Mouse (Mus musculus) lung, postnatal 4 days (tissue): ENCODE measurements around the gene Gm20695.

ENCODE experiments used
- DNase-seq, 2 experiments: peaks; one replicate each; pipeline ENCODE4 v3.0.0; 2021

Gm20695 gene

DNA sequence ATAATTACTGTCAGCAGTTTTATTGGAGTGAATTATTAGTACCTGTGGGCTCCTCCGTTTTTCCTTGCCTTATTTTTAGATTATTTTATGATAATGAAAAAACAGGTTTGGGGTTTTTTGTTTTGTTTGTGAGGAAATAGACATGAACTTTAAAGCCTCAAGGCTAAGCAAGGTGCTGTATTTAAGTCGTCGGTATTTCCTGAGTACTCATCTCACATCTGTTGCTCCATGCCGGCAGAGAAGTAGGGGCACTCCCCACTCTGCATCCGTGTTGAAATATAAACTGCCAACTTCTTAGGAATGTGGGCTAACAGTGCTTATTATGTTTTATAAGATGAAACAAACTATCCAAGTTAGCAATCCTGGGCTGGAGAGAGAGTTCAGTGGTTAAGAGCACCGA is 11.6 kb downstream of the Gm20695 start:
- DNase-seq: no peak

DNA sequence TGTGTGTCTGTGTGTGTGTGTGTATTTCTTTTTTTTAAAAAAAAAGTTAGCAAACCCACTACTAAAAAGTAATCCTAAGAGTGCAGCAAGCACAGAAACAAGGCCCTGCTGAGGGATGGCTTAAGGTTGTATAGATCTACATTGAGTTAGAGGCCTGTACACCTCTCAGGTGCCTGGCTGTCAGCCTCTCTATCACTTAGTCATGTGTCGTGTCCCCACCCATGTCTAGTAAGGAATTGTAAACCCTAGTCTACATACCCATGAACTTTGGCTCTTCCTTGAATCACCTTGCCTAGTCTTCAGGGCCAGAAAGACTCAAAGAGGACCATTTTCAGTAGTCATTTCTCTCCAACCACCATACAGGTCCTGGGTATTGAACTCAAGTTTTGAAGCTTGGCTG is 12.1 kb downstream of the Gm20695 start:
- no peak for DNase-seq

DNA sequence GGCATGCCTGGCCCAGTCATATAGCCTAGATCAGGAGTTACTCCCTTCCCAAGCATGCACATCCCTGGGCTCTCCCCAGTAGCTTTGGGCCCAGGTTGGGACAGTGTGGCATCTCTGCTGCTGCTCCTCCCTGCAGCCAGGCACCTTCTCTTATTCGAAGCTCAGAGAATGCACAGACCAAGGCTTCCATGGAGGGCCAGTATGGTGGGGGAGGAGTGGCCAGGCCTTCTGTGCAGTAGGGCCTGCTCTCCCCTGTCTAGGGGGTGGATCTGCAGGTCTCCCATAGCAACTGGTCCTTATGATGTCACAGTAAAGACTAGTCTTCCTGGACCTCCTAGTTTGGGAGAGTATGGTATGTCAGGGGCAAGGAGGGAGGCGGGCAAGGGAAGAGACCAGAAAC is 23.0 kb downstream of the Gm20695 start:
- no peak for DNase-seq

DNA sequence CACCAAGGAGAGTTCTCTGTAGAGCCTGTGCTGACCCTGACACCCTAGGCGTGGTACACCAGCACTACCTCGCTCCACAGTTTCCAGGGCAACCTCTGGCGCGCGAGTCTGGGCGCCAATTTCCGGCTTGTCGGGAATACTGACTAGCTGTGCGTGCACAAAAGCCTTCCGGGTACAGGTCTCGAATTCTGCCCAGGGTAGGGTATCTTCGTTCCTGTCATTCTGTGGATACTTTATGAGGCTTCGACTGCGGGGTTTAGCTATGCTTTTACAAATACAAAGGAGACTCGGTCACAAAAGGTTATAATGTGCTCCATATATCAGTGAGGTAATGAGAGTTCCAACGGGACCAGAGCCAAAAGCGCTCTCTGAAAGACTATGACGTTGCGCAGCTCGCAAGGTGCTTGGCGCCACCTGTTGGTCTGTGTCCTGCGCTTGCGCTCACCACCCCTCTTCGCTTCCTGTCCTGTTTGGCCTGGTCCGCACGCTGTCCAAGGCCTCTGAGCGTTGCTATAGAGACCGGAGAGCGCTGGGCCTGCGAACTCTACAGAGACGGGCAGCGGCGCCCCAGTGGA is 24.2 kb downstream of the Gm20695 start, which contains the start of the genes 1700037C18Rik and Cluap1:
Gene 1700037C18Rik, minus strand, starts transcription at position 153 of the 575 bp plus-strand sequence.
Gene Cluap1, plus strand, starts transcription at position 265 of the 575 bp plus-strand sequence.
- peak; percentile 94 to 95 for DNase-seq

DNA sequence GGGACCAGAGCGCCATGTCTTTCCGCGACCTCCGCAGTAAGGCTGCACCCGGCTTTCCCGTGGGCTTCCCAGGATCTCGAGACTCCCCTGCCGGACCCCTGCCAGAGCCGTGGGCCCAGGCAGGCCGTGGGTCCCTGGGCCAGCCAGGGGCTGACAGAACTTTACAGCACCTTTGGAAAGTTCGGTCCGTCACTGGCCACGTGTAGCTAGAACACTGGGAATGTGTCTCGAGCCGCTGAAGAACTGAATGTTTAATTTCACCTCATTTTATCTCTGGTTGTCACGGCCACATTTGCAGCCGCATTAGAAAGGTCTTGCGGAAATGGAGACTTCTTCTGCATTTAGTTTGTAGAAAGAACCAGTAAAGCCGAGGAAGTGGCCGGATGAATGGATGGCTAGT is 24.7 kb downstream of the Gm20695 start:
- no peak for DNase-seq

DNA sequence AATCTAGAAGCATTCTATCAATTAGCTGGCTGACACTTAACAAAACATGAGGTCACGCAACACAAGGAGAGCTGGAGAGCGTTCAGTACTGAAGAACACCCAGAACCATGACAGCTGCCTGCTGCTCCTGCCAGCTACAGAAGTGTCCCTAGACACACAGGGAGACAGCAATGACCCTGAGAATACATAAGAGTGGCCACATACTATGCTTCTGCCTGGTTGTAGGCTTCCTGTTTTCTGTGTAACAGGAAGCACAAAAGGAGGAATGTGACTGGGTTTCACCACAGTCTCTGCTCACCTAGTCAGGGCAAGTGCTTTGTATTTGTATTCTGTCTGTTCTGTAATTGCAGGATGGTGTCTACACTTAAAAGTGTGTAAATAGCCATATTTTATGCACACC is 36.3 kb downstream of the Gm20695 start:
- DNase-seq: no peak

DNA sequence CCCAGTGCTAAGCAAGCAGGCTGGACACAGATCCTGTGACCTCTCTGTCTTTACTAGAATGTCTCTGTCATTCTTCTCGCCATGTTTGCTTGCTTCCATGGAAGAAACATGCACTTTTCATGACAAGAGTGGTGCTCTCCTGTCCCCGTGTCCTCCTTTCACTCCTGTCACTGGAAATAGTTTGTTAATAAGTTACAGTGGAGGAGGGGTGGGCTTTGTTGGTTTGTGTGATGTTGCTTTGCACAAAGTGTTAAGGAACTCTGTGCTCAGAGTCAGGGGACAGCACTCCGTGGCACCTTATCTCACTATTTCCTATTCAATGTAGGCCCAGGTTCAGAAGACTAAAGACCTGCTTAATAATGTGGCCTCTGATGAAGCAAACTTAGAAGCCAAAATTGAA is 39.1 kb downstream of the Gm20695 start:
- DNase-seq: no peak

DNA sequence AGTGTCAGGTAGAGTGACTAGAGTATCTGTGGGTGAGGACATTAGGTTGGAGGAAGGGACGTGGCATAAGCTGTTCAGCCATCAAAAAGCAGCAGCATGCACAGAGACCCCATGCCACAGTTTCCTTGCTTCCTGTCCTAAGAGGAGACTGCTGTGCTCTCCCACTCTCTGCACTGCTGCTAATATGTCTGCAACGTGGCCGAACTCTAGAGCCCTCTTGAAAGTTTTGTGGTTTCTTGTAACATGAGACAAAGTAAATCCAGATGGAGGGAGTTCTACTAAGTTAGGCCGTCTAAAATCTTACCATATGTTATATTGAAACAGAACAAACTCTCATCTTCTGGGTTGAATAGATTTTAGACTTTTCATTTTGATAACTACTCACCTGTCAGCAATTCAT is 39.5 kb downstream of the Gm20695 start:
- DNase-seq: no peak

DNA sequence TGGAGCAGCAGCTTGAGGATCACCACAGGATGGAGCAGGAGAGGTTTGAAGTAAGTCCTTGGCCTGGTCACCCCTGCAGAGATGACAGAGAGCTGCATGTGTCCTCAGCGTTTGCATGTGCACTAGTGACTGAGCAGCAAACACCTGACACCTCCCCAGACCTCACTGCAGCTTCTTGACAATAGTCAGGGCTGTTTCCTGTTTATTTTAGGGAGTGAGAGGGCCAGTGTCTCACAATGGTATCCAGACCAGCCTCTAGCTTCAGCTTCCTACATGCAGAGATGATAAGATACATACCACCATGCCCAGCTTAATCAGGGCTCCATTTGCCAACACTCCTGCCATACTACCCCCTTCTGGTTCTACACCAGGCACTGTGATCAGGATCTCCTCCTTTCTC is 44.1 kb downstream of the Gm20695 start:
- DNase-seq: no peak

DNA sequence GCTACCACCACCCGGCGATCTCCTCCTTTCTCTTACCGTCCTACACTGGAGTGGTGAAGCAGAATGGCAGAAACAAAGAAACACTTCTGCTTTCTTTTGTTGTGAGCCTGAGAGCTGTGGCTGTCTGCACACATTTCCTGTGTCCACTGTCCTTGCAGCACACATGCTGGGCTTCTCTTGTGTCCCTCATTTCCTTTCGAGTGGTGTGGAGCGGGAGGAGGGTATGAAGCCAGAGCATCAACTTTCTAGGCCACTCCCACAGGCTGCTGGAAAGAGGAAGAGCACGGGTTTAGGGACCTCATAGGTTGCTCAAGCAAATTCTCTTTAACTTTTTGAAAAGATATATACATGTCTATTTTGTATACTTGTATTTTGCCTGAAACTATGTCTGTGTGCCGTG is 44.7 kb downstream of the Gm20695 start:
- DNase-seq: peak; percentile 38 to 51

DNA sequence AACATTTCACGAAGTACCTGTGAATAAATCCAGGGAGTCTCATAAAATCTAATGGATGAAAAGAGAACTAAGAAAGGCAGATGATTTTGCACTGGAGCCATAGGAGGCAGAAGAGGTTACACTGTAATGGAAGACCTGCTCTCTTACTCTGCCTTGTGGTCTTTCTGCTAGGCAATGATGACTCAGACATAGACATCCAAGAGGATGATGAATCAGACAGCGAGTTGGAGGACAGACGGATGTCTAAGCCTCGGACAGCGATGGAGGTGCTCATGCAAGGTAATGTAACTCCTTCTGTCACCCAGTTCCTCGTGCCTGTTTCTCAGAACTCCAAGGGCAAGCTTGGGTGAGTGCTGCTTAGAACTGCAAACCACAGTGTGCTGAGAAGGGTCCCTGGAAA is 49.1 kb downstream of the Gm20695 start:
- DNase-seq: no peak

DNA sequence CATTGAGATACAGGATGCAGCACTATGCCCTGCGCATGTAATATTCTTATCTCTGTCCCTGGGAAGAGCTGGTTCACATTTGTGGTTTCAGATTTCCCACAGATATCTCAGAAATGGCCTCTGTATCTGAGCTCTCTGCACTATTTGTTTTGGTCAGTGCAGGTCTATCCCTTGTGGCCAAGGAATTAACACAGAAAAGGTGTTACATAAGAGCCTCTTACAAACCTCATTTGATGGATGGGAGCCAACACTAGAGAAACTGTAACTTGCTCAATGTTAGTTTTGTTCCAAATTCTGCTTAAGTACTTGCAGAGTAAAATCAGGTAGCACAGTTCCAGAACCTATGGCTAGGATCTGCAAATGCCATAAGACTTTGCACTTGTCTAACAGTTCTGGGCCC is 49.6 kb downstream of the Gm20695 start:
- DNase-seq: no peak

DNA sequence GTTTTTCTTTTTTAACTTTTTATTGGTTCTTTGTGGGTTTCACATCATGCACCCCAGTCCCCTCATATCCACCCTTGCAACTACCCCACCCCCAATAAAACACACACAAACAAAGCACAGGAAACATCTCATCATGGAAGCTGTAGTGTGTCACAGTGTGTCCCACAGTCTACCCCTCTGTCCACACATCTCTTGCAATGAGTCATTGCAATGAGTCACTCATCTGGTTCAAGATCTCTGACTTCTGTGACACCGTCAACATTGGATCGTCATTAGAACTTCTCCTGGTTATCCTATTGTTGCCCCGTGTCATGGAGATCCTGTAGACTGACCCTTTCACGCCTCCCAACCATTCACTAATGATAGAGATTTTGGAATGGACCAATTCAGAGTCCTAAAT is 50.3 kb downstream of the Gm20695 start:
- no peak for DNase-seq

DNA sequence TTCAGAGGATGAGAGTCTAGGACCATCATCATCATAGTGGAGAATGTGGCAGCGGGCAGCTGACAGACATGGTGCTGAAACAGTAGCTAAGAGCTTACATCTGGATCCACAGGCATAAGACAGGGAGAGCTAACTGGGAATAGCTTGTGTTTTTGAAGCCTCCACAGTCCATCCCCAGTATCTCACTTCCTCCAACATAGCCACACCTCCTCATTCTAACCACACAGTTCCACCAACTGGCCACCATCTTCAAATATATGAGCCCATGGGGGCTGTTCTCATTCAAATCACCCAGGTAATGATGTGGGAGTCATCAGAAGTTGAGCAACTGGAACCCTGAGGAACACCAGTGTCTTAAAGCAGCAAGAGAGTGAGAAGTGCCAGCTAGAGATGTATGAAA is 66.7 kb downstream of the Gm20695 start:
- DNase-seq: no peak

DNA sequence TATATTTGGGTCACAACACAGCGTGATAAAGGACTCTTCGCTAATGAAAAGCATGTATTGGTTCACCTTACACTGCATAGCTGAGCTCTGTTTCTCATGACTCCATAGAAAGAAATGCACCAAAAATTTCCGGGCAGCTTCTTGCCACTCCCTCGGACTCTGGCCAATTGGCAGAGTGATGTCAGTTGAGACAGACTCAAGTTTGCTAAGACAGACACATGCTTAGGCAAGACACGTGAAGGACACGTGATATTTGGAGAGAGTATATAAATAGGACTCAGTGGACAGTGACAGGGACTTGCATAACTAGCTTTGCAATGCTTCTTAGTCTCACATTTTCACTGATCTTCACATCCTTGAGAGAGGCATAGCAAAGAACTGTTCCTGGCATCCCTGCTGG is 71.9 kb downstream of the Gm20695 start:
- peak in 1 of 2 experiments; percentile 31 for DNase-seq

DNA sequence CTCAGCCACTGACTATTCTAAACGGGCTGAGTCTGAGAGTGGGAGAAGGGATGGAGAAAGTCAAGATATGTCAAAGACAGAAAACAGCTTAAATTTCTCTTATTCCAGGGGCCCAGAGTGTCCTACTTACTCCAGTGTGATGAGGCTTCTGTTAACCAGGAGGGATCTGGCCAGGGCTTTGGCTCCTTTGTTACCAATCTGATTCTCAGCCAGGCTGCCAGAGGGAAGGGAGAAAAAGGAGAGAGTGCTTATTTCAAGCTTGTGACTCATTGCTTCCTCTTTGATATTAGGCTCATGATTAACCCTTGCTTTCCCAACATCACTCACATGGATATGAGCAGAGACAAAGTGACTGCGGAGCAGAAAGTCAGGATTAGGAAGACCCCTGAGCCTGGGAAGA is 74.8 kb downstream of the Gm20695 start:
- peak in 1 of 2 experiments; percentile 16 for DNase-seq

DNA sequence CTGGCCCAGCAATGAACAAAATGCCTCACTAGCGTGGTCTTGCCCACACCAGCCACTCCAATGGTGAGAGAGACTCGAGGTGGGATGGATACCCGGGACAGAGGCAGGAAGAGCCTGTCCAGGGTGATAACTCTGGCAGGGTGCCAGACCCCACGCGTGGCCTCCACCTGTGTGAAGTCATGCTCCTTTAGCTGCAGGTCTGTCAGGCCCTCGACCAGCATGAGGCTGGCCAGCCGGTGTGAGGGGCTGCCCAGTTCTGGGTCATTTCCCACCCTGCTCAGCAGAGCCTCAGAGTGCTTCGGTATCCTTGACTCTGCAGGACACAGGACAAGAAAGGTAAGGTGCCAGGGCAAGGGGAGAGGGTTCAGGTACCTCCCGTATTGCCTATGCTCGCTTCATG is 80.5 kb downstream of the Gm20695 start:
- DNase-seq: no peak

DNA sequence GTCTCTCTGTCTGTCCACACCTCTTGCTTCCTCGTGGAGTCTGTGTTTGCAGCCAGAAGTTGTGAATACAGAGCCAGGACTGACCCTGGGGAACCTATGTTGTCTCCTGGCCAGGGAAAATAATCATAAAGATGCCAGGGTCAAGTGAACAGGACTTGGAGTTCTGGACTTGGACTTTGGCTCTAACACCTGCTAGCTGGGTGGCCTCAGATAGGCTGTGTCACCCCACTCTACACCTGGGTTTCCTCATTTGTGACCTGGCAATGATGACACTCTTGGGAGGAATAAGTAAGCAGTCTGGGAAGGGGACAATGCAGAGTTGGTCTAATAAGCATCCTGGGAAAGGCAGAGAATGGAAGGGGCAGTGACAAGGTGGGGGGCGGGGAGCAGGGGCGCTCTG is 81.1 kb downstream of the Gm20695 start:
- DNase-seq: no peak
